Mouse (Mus musculus) bone marrow macrophage, adult 2 months (primary cell): ENCODE measurements around the gene Lekr1.

Experiments used
- CTCF ChIP-seq: IDR thresholded peaks from 2 replicates; pipeline ENCODE4 v1.5.1; 2012; ENCODE audit warnings: low read depth, mild to moderate bottlenecking, low read length, moderate library complexity
- POLR2A ChIP-seq: IDR thresholded peaks from 2 replicates; pipeline ENCODE4 v1.6.1; 2012; ENCODE audit warnings: mild to moderate bottlenecking, low read depth, low read length, borderline replicate concordance

GRCm38 (mm10) chr3:65800962-65801361 lies 134.9 kb downstream of the Lekr1 start:
- no peak for TF ChIP-seq CTCF
- TF ChIP-seq POLR2A: no peak
